ENCODE assay signal across 16 mouse cellular contexts in genomic region chr16:40827191-40827590, GRCm38 (mm10).
A peak's percentile ranks its signal among the peaks of the same experiment; 100 is the strongest.
DNase-seq lines count a peak whose midpoint lies in the region; ATAC-seq lines count a peak whose summit lies in the region.
"Had no signal": no experiment of that assay in that cellular context is flagged by ENCODE, and none has a peak within 500 bp of the region (broad histone marks: within the 10 kb centered on the region; RNA-seq: fewer than 3 reads in every experiment).

No protein-coding gene starts in this region.

- H3K4me3 ChIP-seq in forebrain, embryonic 14.5 days (ENCODE audit: low read depth, low read length) = no peak overlapping the region
- H3K4me3 ChIP-seq in forebrain, embryonic 10.5 days = no peak overlapping the region
- H3K4me3 ChIP-seq: hindbrain, embryonic 15.5 days; limb, embryonic 13.5 days; liver, embryonic 15.5 days had no signal

- no peaks in the 10 kb centered on the region for H3K27me3 ChIP-seq in forebrain, embryonic 14.5 days (replicated peaks; ENCODE audit: control insufficient read depth, insufficient read depth, low read length)
- H3K27me3 ChIP-seq in forebrain, embryonic 10.5 days (ENCODE audit: poor library complexity, severe bottlenecking) = no peaks in the 10 kb centered on the region
- H3K27me3 ChIP-seq: hindbrain, embryonic 15.5 days; limb, embryonic 13.5 days; liver, embryonic 15.5 days had no signal

- H3K9me3 ChIP-seq in forebrain, embryonic 14.5 days (replicated peaks; ENCODE audit: control insufficient read depth, low read length) = no peaks in the 10 kb centered on the region
- no peaks in the 10 kb centered on the region for H3K9me3 ChIP-seq in forebrain, embryonic 10.5 days
- H3K9me3 ChIP-seq: hindbrain, embryonic 15.5 days; limb, embryonic 13.5 days; liver, embryonic 15.5 days had no signal

- no peaks in the 10 kb centered on the region for H3K36me3 ChIP-seq in forebrain, embryonic 14.5 days (ENCODE audit: control insufficient read depth, insufficient read depth, low read length)
- no peaks in the 10 kb centered on the region for H3K36me3 ChIP-seq in forebrain, embryonic 10.5 days (replicated peaks)
- H3K36me3 ChIP-seq: hindbrain, embryonic 15.5 days; limb, embryonic 13.5 days; liver, embryonic 15.5 days had no signal

- no peak for ATAC-seq in forebrain, embryonic 14.5 days
- ATAC-seq: intestine, postnatal 0 days had no signal

- no peaks in the 10 kb centered on the region for H3K4me1 ChIP-seq in forebrain, embryonic 14.5 days (ENCODE audit: control insufficient read depth, insufficient read depth, low read length)
- H3K4me1 ChIP-seq in forebrain, embryonic 10.5 days = no peaks in the 10 kb centered on the region
- H3K4me1 ChIP-seq: hindbrain, embryonic 15.5 days; limb, embryonic 13.5 days; liver, embryonic 15.5 days had no signal

- WGBS in forebrain, embryonic 14.5 days = 56% methylated on average over 1 of the region's 1 CpGs
- 76% methylated on average over 1 of the region's 1 CpGs for WGBS in forebrain, embryonic 10.5 days

- no peak overlapping the region for H3K27ac ChIP-seq in forebrain, embryonic 14.5 days (ENCODE audit: low read depth, low read length)
- no peak overlapping the region for H3K27ac ChIP-seq in forebrain, embryonic 10.5 days
- H3K27ac ChIP-seq: hindbrain, embryonic 15.5 days; kidney, postnatal 0 days; limb, embryonic 13.5 days; liver, embryonic 15.5 days had no signal

- peak; percentile 38 for DNase-seq in forebrain, embryonic 14.5 days (ENCODE audit: low spot score)
- no peak for DNase-seq in forebrain, embryonic 10.5 days (ENCODE audit: extremely low spot score, low spot score)
- peak; percentile 7 for DNase-seq in heart, postnatal 4 days
- DNase-seq in heart, adult 8-10 months (ENCODE audit: low spot score) = no peak
- DNase-seq in lung, postnatal 25 days (ENCODE audit: low spot score) = peak; percentile 1
- no peak for DNase-seq in lung, postnatal 14 days
- DNase-seq in ovary, postnatal 10 days (ENCODE audit: low spot score) = no peak
- DNase-seq: cerebellum, adult 11-12 months; midbrain, embryonic 14.5 days; retina, postnatal 1 day; thymus, adult 2 months had no signal

- H3K9ac ChIP-seq in forebrain, embryonic 14.5 days (ENCODE audit: low read length) = no peak overlapping the region
- H3K9ac ChIP-seq: hindbrain, embryonic 15.5 days; limb, embryonic 13.5 days; liver, embryonic 15.5 days had no signal

- H3K4me2 ChIP-seq in forebrain, embryonic 14.5 days (ENCODE audit: low read length) = no peak overlapping the region
- H3K4me2 ChIP-seq: hindbrain, embryonic 15.5 days; limb, embryonic 13.5 days; liver, embryonic 15.5 days had no signal

Comparison
In these comparisons a context has a peak if more than half of its experiments do, and no peak if none do; other contexts are left out.
1. DNase-seq: peak in forebrain, embryonic 14.5 days (single experiment), heart, postnatal 4 days (single experiment) and lung, postnatal 25 days (single experiment); none in forebrain, embryonic 10.5 days (single experiment), heart, adult 8-10 months (single experiment), lung, postnatal 14 days (single experiment) and ovary, postnatal 10 days (single experiment).